Mouse (Mus musculus) heart, adult 2 months (tissue): ENCODE measurements around the gene Fetub. TPM values are rescaled to one million over a fixed set of nuclear protein-coding genes. Genes with fewer than 3 reads are reported as not detected.

Experiments
- DNase-seq, 2 experiments: peaks; one replicate each; pipeline ENCODE4 v3.0.0; 2021
- H3K27ac ChIP-seq: fragments of 200-600 bp; 2 replicates; pipeline ENCODE4 v1.8.1; 2022
- H3K27me3 ChIP-seq: fragments of 200-500 bp; 2 replicates; pipeline ENCODE4 v1.6.1; 2012; ENCODE audit warnings: mild to moderate bottlenecking, low read length, inconsistent platforms, mixed read lengths; ENCODE audit not compliant: control insufficient read depth, insufficient read depth
- H3K36me3 ChIP-seq: fragments of 200-500 bp; 2 replicates; pipeline ENCODE4 v1.6.1; 2012; ENCODE audit warnings: low read length, inconsistent platforms; ENCODE audit not compliant: control insufficient read depth, insufficient read depth
- H3K4me1 ChIP-seq: fragments of 200-500 bp; 2 replicates; pipeline ENCODE4 v1.6.1; 2011; ENCODE audit warnings: low read length; ENCODE audit not compliant: control insufficient read depth, insufficient read depth
- H3K4me3 ChIP-seq: fragments of 200-600 bp; 2 replicates; pipeline ENCODE4 v1.8.1; 2022
- H3K79me2 ChIP-seq: fragments of 200-500 bp; replicated peaks from 2 replicates; pipeline ENCODE4 v1.6.1; 2012; ENCODE audit warnings: mild to moderate bottlenecking, inconsistent platforms, low read length, moderate library complexity, mixed read lengths; ENCODE audit not compliant: control insufficient read depth, insufficient read depth
- H3K9ac ChIP-seq: fragments of 200-500 bp; 2 replicates; pipeline ENCODE4 v1.6.1; 2012; ENCODE audit warnings: low read depth, mild to moderate bottlenecking, control low read depth, inconsistent platforms, low read length, mixed read lengths
- CTCF ChIP-seq: fragments of 200-600 bp; IDR thresholded peaks from 2 replicates; pipeline ENCODE4 v1.8.1; 2022; ENCODE audit warnings: antibody characterized with exemption, mild to moderate bottlenecking, moderate library complexity
- EP300 ChIP-seq: fragments of 200-500 bp; IDR thresholded peaks from 2 replicates; pipeline ENCODE4 v1.6.1; 2011; ENCODE audit warnings: low read depth, low read length, control low read depth; ENCODE audit not compliant: insufficient read depth
- POLR2A ChIP-seq: fragments of 200-500 bp; IDR thresholded peaks from 2 replicates; pipeline ENCODE4 v1.6.1; 2011; ENCODE audit warnings: mild to moderate bottlenecking, low read depth, low read length, control low read depth; ENCODE audit not compliant: insufficient read depth
- WGBS: fragments of 180-500 bp; shearing (Covaris S2); methylation state at CpG from one replicate; pipeline ENCODE4 v1.1.7; 2018; 5-methylcytosine and 5-hydroxymethylcytosine counted together
- intact Hi-C: fragments of 180-260 bp; cut with DNase I; formaldehyde crosslinking; loops from one replicate; pipeline ENCODE4 v1.15.1; 2025
- polyA plus RNA-seq: library from polyadenylated mRNA; depleted of rRNA; stranded (reverse); fragments of >200 nt; gene quantifications from 2 replicates; pipeline ENCODE4 v1.2.3, GENCODE M21; 2012
- total RNA-seq, 2 experiments: library from RNA; stranded (reverse); gene quantifications; 2 replicates each; pipeline ENCODE4 v1.2.3; 2021

The Fetub gene
- total and polyA plus RNA-seq, 3 experiments = 0.27 to 0.86 (median 0.57) TPM

GRCm38 (mm10) chr16:22914276-22914675 is 3.9 kb upstream of the Fetub start:
- Histone ChIP-seq H3K9ac (no peak overlapping the region), H3K27ac (no peak overlapping the region), H3K79me2 (no peaks in the 10 kb centered on the region), H3K36me3 (no peaks in the 10 kb centered on the region), H3K27me3 (no peaks in the 10 kb centered on the region), H3K4me3 (no peak overlapping the region), H3K4me1 (no peaks in the 10 kb centered on the region; the same call in 1 of the 2 replicates)
- intact Hi-C loops = no loop called here
- TF ChIP-seq CTCF (no peak), POLR2A (no peak), EP300 (no peak)
- no peak for DNase-seq

GRCm38 (mm10) chr16:22918664-22919312 is 654 bp downstream of the Fetub start:
- WGBS = 79% methylated on average over 15 of the region's 15 CpGs
- Histone ChIP-seq H3K9ac (no peak overlapping the region), H3K36me3 (no peaks in the 10 kb centered on the region), H3K27ac (no peak overlapping the region), H3K4me1 (no peaks in the 10 kb centered on the region), H3K27me3 (no peaks in the 10 kb centered on the region), H3K4me3 (no peak overlapping the region), H3K79me2 (no peaks in the 10 kb centered on the region)
- intact Hi-C loops = no loop called here
- no peak for DNase-seq
- TF ChIP-seq EP300 = no peak
- TF ChIP-seq POLR2A = no peak
- TF ChIP-seq CTCF = no peak

DNA sequence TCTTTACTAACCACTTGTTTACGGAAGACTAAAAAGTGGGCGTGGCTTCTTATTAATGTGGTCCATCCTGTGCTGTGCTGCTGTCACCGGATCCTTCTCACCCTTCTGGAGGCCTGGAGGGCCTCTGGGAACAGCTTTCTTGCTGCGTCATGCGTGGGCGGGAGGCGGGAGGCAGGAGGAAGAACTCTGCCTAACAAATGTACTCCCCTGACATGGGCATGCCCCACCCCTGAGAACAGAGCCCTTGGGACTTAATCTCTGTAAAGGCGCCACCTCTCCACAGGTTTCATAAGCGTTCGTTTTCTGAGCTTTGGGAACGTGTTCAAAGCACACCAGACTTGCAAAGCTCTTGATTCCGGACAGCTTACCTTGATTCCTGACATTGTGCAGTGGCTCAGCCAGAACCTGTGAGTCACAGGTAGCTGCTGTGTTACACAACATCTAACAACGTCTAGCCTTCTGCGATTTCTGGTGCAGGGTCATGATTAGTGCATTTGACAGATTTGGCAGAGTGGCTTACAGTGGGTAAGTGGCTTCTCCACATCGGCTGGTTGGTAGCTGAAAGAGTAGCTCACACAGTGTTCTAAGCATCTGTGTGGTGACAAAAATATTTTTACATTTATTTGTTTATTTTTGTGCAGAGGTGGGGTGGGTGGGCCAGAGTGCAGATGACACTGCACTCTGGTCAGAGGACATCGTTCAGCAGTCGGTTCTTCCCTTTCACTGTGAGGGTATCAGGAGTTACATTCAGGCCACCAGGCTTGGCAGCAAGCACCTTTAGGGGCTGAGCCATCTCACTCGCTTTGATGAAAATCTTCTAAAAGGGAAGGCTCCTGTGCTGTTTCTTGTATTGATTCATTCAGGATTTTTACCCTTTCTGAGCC is 2.1 kb downstream of the Fetub start:
- intact Hi-C loops = no loop called here
- no peaks in the 10 kb centered on the region for H3K27me3 ChIP-seq
- H3K36me3 ChIP-seq = no peaks in the 10 kb centered on the region
- peak; percentile 38 to 39 for DNase-seq
- no peaks in the 10 kb centered on the region for H3K79me2 ChIP-seq
- WGBS = 41% methylated on average over 18 of the region's 18 CpGs
- TF ChIP-seq POLR2A (no peak), EP300 (no peak), CTCF (no peak)
- H3K4me1 ChIP-seq = no peaks in the 10 kb centered on the region
- no peak overlapping the region for H3K27ac ChIP-seq
- no peak overlapping the region for H3K9ac ChIP-seq
- H3K4me3 ChIP-seq = no peak overlapping the region

DNA sequence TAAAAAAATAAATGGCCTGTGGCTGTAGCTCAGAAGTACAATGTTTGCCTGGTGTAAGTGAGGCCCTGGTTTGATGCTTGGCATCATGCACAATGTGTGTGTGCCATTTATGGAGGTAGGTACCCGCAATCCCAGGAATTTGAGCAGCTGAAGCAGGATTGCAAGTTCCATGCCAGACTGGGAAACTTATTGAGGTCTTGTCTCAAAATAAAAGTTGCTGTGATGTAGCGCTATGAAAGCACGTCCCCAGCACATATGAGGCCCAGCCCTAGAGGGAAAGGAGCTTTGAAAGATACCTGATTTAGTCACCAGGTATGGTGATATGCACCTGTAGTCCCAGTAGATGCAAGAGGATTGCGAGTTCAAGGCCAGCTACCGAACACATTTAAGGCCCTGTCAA is 3.6 kb downstream of the Fetub start:
- Histone ChIP-seq H3K27me3 (no peaks in the 10 kb centered on the region), H3K79me2 (no peaks in the 10 kb centered on the region), H3K27ac (no peak overlapping the region), H3K4me1 (no peaks in the 10 kb centered on the region), H3K4me3 (no peak overlapping the region), H3K36me3 (no peaks in the 10 kb centered on the region), H3K9ac (no peak overlapping the region)
- DNase-seq = no peak
- intact Hi-C loops = no loop called here
- 92% methylated on average over 5 of the region's 5 CpGs for WGBS
- TF ChIP-seq EP300 (no peak), CTCF (no peak), POLR2A (no peak)

GRCm38 (mm10) chr16:22922433-22922832 is 4.3 kb downstream of the Fetub start:
- Histone ChIP-seq H3K4me3 (no peak overlapping the region), H3K27ac (no peak overlapping the region), H3K4me1 (no peaks in the 10 kb centered on the region), H3K9ac (no peak overlapping the region), H3K27me3 (no peaks in the 10 kb centered on the region), H3K79me2 (no peaks in the 10 kb centered on the region), H3K36me3 (no peaks in the 10 kb centered on the region)
- intact Hi-C loops = no loop called here
- no peak for DNase-seq
- 63% methylated on average over 4 of the region's 4 CpGs for WGBS
- TF ChIP-seq EP300 (no peak), CTCF (no peak), POLR2A (no peak)

DNA sequence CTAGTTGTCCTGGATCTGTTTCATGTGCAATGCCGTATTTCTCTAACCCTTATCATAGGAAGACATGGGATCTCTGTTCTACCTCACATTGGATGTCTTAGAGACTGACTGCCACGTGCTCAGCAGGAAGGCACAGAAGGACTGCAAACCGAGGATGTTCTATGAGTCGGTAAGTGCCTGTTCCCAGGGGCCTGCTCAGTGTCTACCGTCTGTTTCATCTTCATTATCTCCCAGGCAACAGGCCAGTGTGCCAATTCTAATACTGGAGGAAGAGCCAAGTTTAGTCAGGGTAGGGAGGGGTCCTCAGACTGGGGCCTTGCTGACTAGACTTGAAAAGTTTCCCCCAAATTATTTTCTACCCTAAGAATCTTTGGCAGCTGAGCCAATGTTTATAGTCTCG is 11.4 kb downstream of the Fetub start:
- intact Hi-C loops = no loop called here
- no peak overlapping the region for H3K4me3 ChIP-seq
- no peak for DNase-seq
- no peak overlapping the region for H3K9ac ChIP-seq
- no peak overlapping the region for H3K27ac ChIP-seq
- no peaks in the 10 kb centered on the region for H3K36me3 ChIP-seq
- no peaks in the 10 kb centered on the region for H3K27me3 ChIP-seq
- no peaks in the 10 kb centered on the region for H3K4me1 ChIP-seq
- TF ChIP-seq POLR2A (no peak), CTCF (no peak), EP300 (no peak)
- H3K79me2 ChIP-seq = no peaks in the 10 kb centered on the region
- WGBS = 41% methylated on average over 6 of the region's 6 CpGs
